Comparison of ENCODE assay signal across 8 mouse cellular contexts in genomic region chrX:74329215-74329671, GRCm38 (mm10). TPM values are rescaled to one million over a fixed set of nuclear protein-coding genes. Genes with fewer than 3 reads are reported as not detected.
DNase-seq lines count a peak whose midpoint lies in the region; ATAC-seq and TF ChIP-seq lines count a peak whose summit lies in the region.

No protein-coding gene starts in this region.

- H3K9me3 ChIP-seq in kidney, postnatal 0 days (replicated peaks; ENCODE audit: low read length) = no peaks in the 10 kb centered on the region
- H3K9me3 ChIP-seq in hindbrain, embryonic 14.5 days (ENCODE audit: control insufficient read depth, low read length) = no peaks in the 10 kb centered on the region
- H3K9me3 ChIP-seq in midbrain, embryonic 16.5 days (replicated peaks; ENCODE audit: control insufficient read depth, low read length, poor library complexity, severe bottlenecking) = no peaks in the 10 kb centered on the region

- H3K27me3 ChIP-seq in kidney, postnatal 0 days (ENCODE audit: insufficient read depth, low read length) = no peaks in the 10 kb centered on the region
- H3K27me3 ChIP-seq in hindbrain, embryonic 14.5 days (ENCODE audit: control insufficient read depth, insufficient read depth, low read length) = no peaks in the 10 kb centered on the region
- no peaks in the 10 kb centered on the region for H3K27me3 ChIP-seq in midbrain, embryonic 16.5 days (ENCODE audit: control insufficient read depth, insufficient read depth, low read depth, low read length)

- ATAC-seq in kidney, postnatal 0 days (replicated peaks; ENCODE audit: low FRiP score, low read depth) = peak; percentile 43
- ATAC-seq in hindbrain, embryonic 14.5 days (ENCODE audit: low FRiP score) = peak; percentile 35
- ATAC-seq in midbrain, embryonic 16.5 days = peak; percentile 74

- no peak for TF ChIP-seq POLR2A in cortical plate, adult 2 months (IDR thresholded peaks at IDR 0.05; ENCODE audit: extremely low read depth, insufficient read depth, low read length)

- H3K27ac ChIP-seq in kidney, postnatal 0 days = no peak overlapping the region
- H3K27ac ChIP-seq in cortical plate, adult 2 months (ENCODE audit: insufficient read depth, low read length) = no peak overlapping the region
- H3K27ac ChIP-seq in hindbrain, embryonic 14.5 days = peak overlapping the region; percentile 86
- H3K27ac ChIP-seq in midbrain, embryonic 16.5 days (ENCODE audit: low read length) = peak overlapping the region; percentile 89

- TF ChIP-seq CTCF in kidney, postnatal 0 days (IDR thresholded peaks at IDR 0.05; ENCODE audit: low read depth) = no peak
- TF ChIP-seq CTCF in cortical plate, adult 2 months (IDR thresholded peaks at IDR 0.05; ENCODE audit: extremely low read depth, insufficient read depth, low read length) = no peak

- no peaks in the 10 kb centered on the region for H3K4me1 ChIP-seq in kidney, postnatal 0 days (replicated peaks; ENCODE audit: insufficient read depth, low read length)
- no peaks in the 10 kb centered on the region for H3K4me1 ChIP-seq in cortical plate, adult 2 months (ENCODE audit: control insufficient read depth, insufficient read depth, low read length)
- peaks cover 28% of the 10 kb centered on the region for H3K4me1 ChIP-seq in hindbrain, embryonic 14.5 days (replicated peaks; ENCODE audit: control insufficient read depth, insufficient read depth, low read length)
- H3K4me1 ChIP-seq in midbrain, embryonic 16.5 days (ENCODE audit: control insufficient read depth, insufficient read depth, low read length) = peaks cover 31% of the 10 kb centered on the region

- no peaks in the 10 kb centered on the region for H3K36me3 ChIP-seq in kidney, postnatal 0 days (ENCODE audit: insufficient read depth, low read length)
- peaks cover 25% of the 10 kb centered on the region for H3K36me3 ChIP-seq in hindbrain, embryonic 14.5 days (replicated peaks; ENCODE audit: control insufficient read depth, insufficient read depth)
- H3K36me3 ChIP-seq in midbrain, embryonic 16.5 days (ENCODE audit: control insufficient read depth, insufficient read depth, low read length) = 0 out of 2 replicates have a peak, but pooled peaks cover 5% of the 10 kb centered on the region

- H3K4me3 ChIP-seq in kidney, postnatal 0 days (replicated peaks; ENCODE audit: low read depth, low read length) = peak overlapping the region; percentile 38
- peak overlapping the region; percentile 43 for H3K4me3 ChIP-seq in cortical plate, adult 2 months (ENCODE audit: insufficient read depth, low read length)
- H3K4me3 ChIP-seq in hindbrain, embryonic 14.5 days (replicated peaks; ENCODE audit: low read length) = peak overlapping the region; percentile 54
- peak overlapping the region; percentile 54 for H3K4me3 ChIP-seq in midbrain, embryonic 16.5 days (ENCODE audit: low read depth, low read length)

- WGBS in kidney, postnatal 0 days = 37% methylated on average over 10 of the region's 10 CpGs
- WGBS in hindbrain, embryonic 14.5 days = 27% methylated on average over 10 of the region's 10 CpGs
- WGBS in midbrain, embryonic 16.5 days = 32% methylated on average over 10 of the region's 10 CpGs

- peak overlapping the region; percentile 70 for H3K9ac ChIP-seq in kidney, postnatal 0 days (ENCODE audit: low read depth, low read length)
- peak overlapping the region; percentile 77 for H3K9ac ChIP-seq in hindbrain, embryonic 14.5 days
- H3K9ac ChIP-seq in midbrain, embryonic 16.5 days (ENCODE audit: low read depth, low read length) = peak overlapping the region; percentile 73

- H3K4me2 ChIP-seq in kidney, postnatal 0 days (ENCODE audit: low read length) = peak overlapping the region; percentile 61
- peak overlapping the region; percentile 76 for H3K4me2 ChIP-seq in hindbrain, embryonic 14.5 days (replicated peaks)
- peak overlapping the region; percentile 84 for H3K4me2 ChIP-seq in midbrain, embryonic 16.5 days (ENCODE audit: low read length)

- DNase-seq in kidney, postnatal 0 days (ENCODE audit: low spot score) = no peak
- DNase-seq in kidney, postnatal 14 days = no peak
- DNase-seq in hindbrain, embryonic 14.5 days (ENCODE audit: low spot score) = no peak
- no peak for DNase-seq in layer of hippocampus, postnatal 14 days (ENCODE audit: low spot score in 2 of 2)
- DNase-seq in layer of hippocampus, postnatal 10 days (ENCODE audit: low spot score in 2 of 2) = no peak
- DNase-seq in layer of hippocampus, postnatal 36 days = no peak

RNA-seq across cellular contexts. Expression of gene Plxna3, which starts 0.4 kb away (rescaled TPM):
- polyA plus RNA-seq in kidney, postnatal 0 days (2015; fragmentation: Nextera tagmentation; extraction: Ambion mirVana) = 4.0 and 5.2 TPM in 2 replicates
- polyA plus RNA-seq in cortical plate, adult 2 months (2012; rRNA removed) = 39.9 and 44.7 TPM in 2 replicates
- polyA plus RNA-seq in hindbrain, embryonic 14.5 days (2014; fragmentation: Nextera tagmentation; extraction: Ambion mirVana) = 44.5 and 45.6 TPM in 2 replicates
- polyA plus RNA-seq in midbrain, embryonic 16.5 days (2015; fragmentation: Nextera tagmentation; extraction: Ambion mirVana) = 63.9 and 68.4 TPM in 2 replicates
- 10 to 100 TPM; 41.8 to 42.3 TPM for total RNA-seq in layer of hippocampus, postnatal 14 days (2021)
- total RNA-seq in layer of hippocampus, postnatal 10 days (2021) = 10 to 100 TPM; 79.2 to 80.1 TPM
- 10 to 100 TPM; 32.4 to 33.6 TPM for total RNA-seq in layer of hippocampus, postnatal 36 days (2021)

RNA-seq across cellular contexts. Expression of gene Fam50a, which starts 16.4 kb away (rescaled TPM):
- 49.6 and 55.2 TPM in 2 replicates for polyA plus RNA-seq in kidney, postnatal 0 days (2015; fragmentation: Nextera tagmentation; extraction: Ambion mirVana)
- 41.0 and 51.5 TPM in 2 replicates for polyA plus RNA-seq in cortical plate, adult 2 months (2012; rRNA removed)
- 45.3 and 46.8 TPM in 2 replicates for polyA plus RNA-seq in hindbrain, embryonic 14.5 days (2014; fragmentation: Nextera tagmentation; extraction: Ambion mirVana)
- polyA plus RNA-seq in midbrain, embryonic 16.5 days (2015; fragmentation: Nextera tagmentation; extraction: Ambion mirVana) = 61.9 and 62.3 TPM in 2 replicates
- 10 to 100 TPM; 36.5 to 44.4 TPM for total RNA-seq in layer of hippocampus, postnatal 14 days (2021)
- total RNA-seq in layer of hippocampus, postnatal 10 days (2021) = 10 to 100 TPM; 42.3 to 47.6 TPM
- total RNA-seq in layer of hippocampus, postnatal 36 days (2021) = 10 to 100 TPM; 28.9 to 33.8 TPM

RNA-seq across cellular contexts. Expression of gene Lage3, which starts 24.2 kb away (rescaled TPM):
- 134 and 138 TPM in 2 replicates for polyA plus RNA-seq in kidney, postnatal 0 days (2015; fragmentation: Nextera tagmentation; extraction: Ambion mirVana)
- polyA plus RNA-seq in cortical plate, adult 2 months (2012; rRNA removed) = 51.6 and 54.4 TPM in 2 replicates
- polyA plus RNA-seq in hindbrain, embryonic 14.5 days (2014; fragmentation: Nextera tagmentation; extraction: Ambion mirVana) = 64.0 and 87.6 TPM in 2 replicates
- polyA plus RNA-seq in midbrain, embryonic 16.5 days (2015; fragmentation: Nextera tagmentation; extraction: Ambion mirVana) = 63.2 and 68.7 TPM in 2 replicates
- total RNA-seq in layer of hippocampus, postnatal 14 days (2021) = 10 to 100 TPM; 32.6 to 35.7 TPM
- 10 to 100 TPM; 32.2 to 37.2 TPM for total RNA-seq in layer of hippocampus, postnatal 10 days (2021)
- total RNA-seq in layer of hippocampus, postnatal 36 days (2021) = 10 to 100 TPM; 25.1 to 26.4 TPM

RNA-seq across cellular contexts. Expression of gene Gdi1, which starts 24.4 kb away (rescaled TPM):
- polyA plus RNA-seq in kidney, postnatal 0 days (2015; fragmentation: Nextera tagmentation; extraction: Ambion mirVana) = 95.2 and 111 TPM in 2 replicates
- 792 and 862 TPM in 2 replicates for polyA plus RNA-seq in cortical plate, adult 2 months (2012; rRNA removed)
- polyA plus RNA-seq in hindbrain, embryonic 14.5 days (2014; fragmentation: Nextera tagmentation; extraction: Ambion mirVana) = 781 and 862 TPM in 2 replicates
- polyA plus RNA-seq in midbrain, embryonic 16.5 days (2015; fragmentation: Nextera tagmentation; extraction: Ambion mirVana) = 1,108 and 1,139 TPM in 2 replicates
- total RNA-seq in layer of hippocampus, postnatal 14 days (2021) = 100 to 1,000 TPM; 656 to 707 TPM
- total RNA-seq in layer of hippocampus, postnatal 10 days (2021) = 100 to 1,000 TPM; 633 to 694 TPM
- total RNA-seq in layer of hippocampus, postnatal 36 days (2021) = 100 to 1,000 TPM; 582 to 603 TPM

RNA-seq across cellular contexts. Expression of gene Atp6ap1, which starts 32.3 kb away (rescaled TPM):
- 150 and 169 TPM in 2 replicates for polyA plus RNA-seq in kidney, postnatal 0 days (2015; fragmentation: Nextera tagmentation; extraction: Ambion mirVana)
- polyA plus RNA-seq in cortical plate, adult 2 months (2012; rRNA removed) = 477 and 483 TPM in 2 replicates
- polyA plus RNA-seq in hindbrain, embryonic 14.5 days (2014; fragmentation: Nextera tagmentation; extraction: Ambion mirVana) = 248 and 297 TPM in 2 replicates
- polyA plus RNA-seq in midbrain, embryonic 16.5 days (2015; fragmentation: Nextera tagmentation; extraction: Ambion mirVana) = 317 and 348 TPM in 2 replicates
- 100 to 1,000 TPM; 302 to 318 TPM for total RNA-seq in layer of hippocampus, postnatal 14 days (2021)
- total RNA-seq in layer of hippocampus, postnatal 10 days (2021) = 100 to 1,000 TPM; 276 to 278 TPM
- total RNA-seq in layer of hippocampus, postnatal 36 days (2021) = 100 to 1,000 TPM; 320 to 335 TPM

Comparison
In these comparisons a context has a peak if more than half of its experiments do, and no peak if none do; other contexts are left out.
1. H3K27ac ChIP-seq: peak in hindbrain, embryonic 14.5 days (single experiment) and midbrain, embryonic 16.5 days (single experiment); none in kidney, postnatal 0 days (single experiment) and cortical plate, adult 2 months (single experiment).
2. Peak in every context shown above with its lines, with median percentiles within 50 percentile points of each other: ATAC-seq, H3K4me2 ChIP-seq, H3K4me3 ChIP-seq and H3K9ac ChIP-seq.